Mouse (Mus musculus) midbrain, embryonic 15.5 days (tissue): Measurements from ENCODE around the gene S1pr5. TPM values are rescaled to one million over a fixed set of nuclear protein-coding genes. Genes with fewer than 3 reads are reported as not detected.
"Not testable (repeated sequence)": the region's sequence is repeated elsewhere in the genome, so short reads cannot be mapped to it uniquely, and the experiment has no call there.

Experiments
- ATAC-seq: fragments of 200-750 bp; cut with Nextera tagmentation; replicated peaks from 2 replicates; pipeline ENCODE4 v1.8.0; 2017; ENCODE audit warnings: moderate TSS enrichment
- H3K27ac ChIP-seq: fragments of 300-500 bp; sonication (generic); 2 replicates; pipeline ENCODE4 v1.5.1; 2015; ENCODE audit warnings: mild to moderate bottlenecking, inconsistent platforms
- H3K27me3 ChIP-seq: fragments of 300-500 bp; sonication (generic); replicated peaks from 2 replicates; pipeline ENCODE4 v1.6.1; 2015; ENCODE audit warnings: inconsistent platforms
- H3K36me3 ChIP-seq: fragments of 300-500 bp; sonication (generic); replicated peaks from 2 replicates; pipeline ENCODE4 v1.6.1; 2015; ENCODE audit warnings: inconsistent platforms
- H3K4me1 ChIP-seq: fragments of 300-500 bp; sonication (generic); 2 replicates; pipeline ENCODE4 v1.6.1; 2015; ENCODE audit warnings: inconsistent platforms
- H3K4me2 ChIP-seq: fragments of 300-500 bp; sonication (generic); 2 replicates; pipeline ENCODE4 v1.6.1; 2015; ENCODE audit warnings: inconsistent platforms, mild to moderate bottlenecking, moderate library complexity
- H3K4me3 ChIP-seq: fragments of 300-500 bp; sonication (generic); 2 replicates; pipeline ENCODE4 v1.5.1; 2015; ENCODE audit warnings: mild to moderate bottlenecking, inconsistent platforms
- H3K9ac ChIP-seq: fragments of 300-500 bp; sonication (generic); 2 replicates; pipeline ENCODE4 v1.6.1; 2015; ENCODE audit warnings: mild to moderate bottlenecking, inconsistent platforms
- H3K9me3 ChIP-seq: fragments of 300-500 bp; sonication (generic); 2 replicates; pipeline ENCODE4 v1.6.1; 2016; ENCODE audit warnings: inconsistent platforms
- WGBS: fragments of 180-500 bp; shearing (Covaris S2); methylation state at CpG from one replicate; pipeline ENCODE4 v1.1.7; 2015; ENCODE audit warnings: mixed read lengths; 5-methylcytosine and 5-hydroxymethylcytosine counted together
- polyA plus RNA-seq: library from polyadenylated mRNA; unstranded; fragments of >200 nt; fragmentation: Nextera tagmentation; extraction: Ambion mirVana; gene quantifications from 2 replicates; pipeline ENCODE4 v1.2.1, GENCODE M21; 2015

S1pr5 gene
- polyA plus RNA-seq, 1 experiment from 2014 or later = 4.2 TPM

DNA sequence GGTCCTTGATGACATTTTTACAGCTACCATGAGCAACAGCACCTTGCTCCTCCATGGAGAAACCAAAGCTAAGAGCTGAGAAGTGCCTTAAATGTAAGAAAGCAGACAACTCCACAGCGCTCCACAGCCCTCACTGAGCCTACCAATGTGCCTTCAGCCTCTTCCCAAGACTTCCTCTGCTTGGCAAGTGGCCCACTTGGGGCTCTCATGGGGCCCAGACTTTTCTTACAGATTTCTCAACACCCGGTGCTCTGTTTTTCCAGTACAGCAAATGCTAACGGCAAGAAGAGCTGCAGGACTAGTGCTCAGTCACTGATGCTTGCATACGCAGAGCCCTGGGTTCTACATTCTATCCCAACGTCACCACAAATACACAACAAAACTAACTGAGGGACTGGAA is 29.5 kb upstream of the S1pr5 start:
- no peaks in the 10 kb centered on the region for H3K27me3 ChIP-seq
- H3K36me3 ChIP-seq = peaks cover 63% of the 10 kb centered on the region
- H3K27ac ChIP-seq = no peak overlapping the region
- WGBS = 93% methylated on average over 5 of the region's 5 CpGs
- H3K9ac ChIP-seq = no peak overlapping the region
- no peak overlapping the region for H3K4me2 ChIP-seq
- H3K4me1 ChIP-seq = no peaks in the 10 kb centered on the region
- no peak overlapping the region for H3K4me3 ChIP-seq
- no peaks in the 10 kb centered on the region for H3K9me3 ChIP-seq
- no peak for ATAC-seq

DNA sequence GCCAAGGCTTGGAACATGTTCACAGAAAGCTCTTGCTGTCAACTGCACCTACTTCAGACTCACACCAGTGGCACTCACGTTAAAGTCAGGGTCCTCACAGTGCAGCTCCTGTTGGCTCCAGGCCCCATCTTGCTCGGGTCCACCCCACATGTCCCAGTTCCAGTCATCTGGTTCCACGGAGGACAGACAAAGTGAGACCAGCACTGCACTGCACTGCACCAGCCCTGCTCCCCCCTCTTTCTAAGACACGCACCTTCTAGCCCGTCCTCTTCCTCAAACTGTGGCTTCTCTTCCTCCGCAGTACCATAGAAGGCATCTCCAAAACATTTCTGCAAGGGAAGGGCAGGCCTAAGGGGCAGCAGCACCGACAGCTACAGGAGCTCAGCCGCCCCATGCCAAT is 28.1 kb upstream of the S1pr5 start:
- Histone ChIP-seq H3K36me3 (peaks cover 68% of the 10 kb centered on the region), H3K27ac (no peak overlapping the region), H3K27me3 (no peaks in the 10 kb centered on the region), H3K9ac (no peak overlapping the region), H3K9me3 (no peaks in the 10 kb centered on the region), H3K4me1 (no peaks in the 10 kb centered on the region), H3K4me2 (no peak overlapping the region), H3K4me3 (no peak overlapping the region)
- ATAC-seq = 0 out of 2 replicates have a peak, but pooled peaks have one; percentile 6
- WGBS = 88% methylated on average over 8 of the region's 8 CpGs

DNA sequence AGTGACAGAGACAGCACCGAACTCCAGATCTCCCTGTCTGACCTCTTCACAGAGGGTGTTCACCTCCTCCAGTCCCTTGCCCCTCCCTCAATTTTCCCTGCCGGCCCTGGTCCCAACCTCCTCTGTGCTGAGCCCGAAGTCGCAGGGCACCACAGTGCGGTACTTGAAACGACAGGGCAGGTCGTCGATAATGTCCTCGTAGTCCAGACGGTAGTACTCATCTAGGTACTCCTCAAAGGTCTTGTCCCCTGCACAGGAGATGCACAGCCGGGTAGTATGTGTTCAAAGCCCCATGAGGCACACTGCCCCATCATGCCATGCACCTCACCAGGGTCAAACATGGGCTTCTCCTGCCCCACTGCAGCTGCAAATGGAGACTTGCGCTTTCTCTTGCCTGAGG is 27.5 kb upstream of the S1pr5 start:
- Histone ChIP-seq H3K4me2 (no peak overlapping the region), H3K36me3 (peaks cover 70% of the 10 kb centered on the region), H3K4me1 (no peaks in the 10 kb centered on the region), H3K9me3 (no peaks in the 10 kb centered on the region), H3K9ac (no peak overlapping the region), H3K27me3 (no peaks in the 10 kb centered on the region), H3K4me3 (no peak overlapping the region), H3K27ac (no peak overlapping the region)
- 91% methylated on average over 12 of the region's 12 CpGs for WGBS
- ATAC-seq = no peak

DNA sequence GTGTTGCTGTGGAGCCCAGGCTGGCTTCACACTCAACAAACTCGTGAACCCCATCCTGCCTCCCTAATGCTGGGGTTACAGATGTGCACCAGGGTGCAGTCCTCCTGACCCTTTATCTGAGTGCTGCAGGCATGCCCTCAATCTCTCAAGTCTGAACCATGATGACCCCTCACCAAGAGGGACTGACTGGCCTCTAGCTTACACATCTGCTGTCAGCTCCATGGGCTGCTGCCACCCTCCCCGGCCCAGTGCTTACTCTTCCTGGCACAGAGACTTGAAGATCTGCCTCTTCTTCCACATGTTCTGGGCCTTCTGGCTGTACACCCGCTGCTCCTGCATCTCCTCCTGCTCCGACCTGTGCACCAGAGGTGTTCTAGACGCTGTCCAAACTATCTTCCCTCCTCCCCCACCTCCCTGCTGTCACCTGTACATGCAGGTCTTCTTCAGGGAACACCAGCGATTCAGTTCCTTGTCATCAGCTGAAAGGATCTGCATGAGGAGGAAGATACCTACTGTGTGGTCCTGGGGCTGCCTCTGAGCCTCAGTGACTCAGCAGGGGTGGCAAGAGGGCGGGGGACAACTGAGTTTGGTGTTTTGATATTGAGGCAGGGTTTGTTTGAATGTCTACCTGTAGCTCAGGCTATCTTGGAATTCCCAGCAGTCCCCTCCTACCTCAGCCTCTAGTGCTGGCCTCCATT is 26.9 kb upstream of the S1pr5 start:
- no peaks in the 10 kb centered on the region for H3K9me3 ChIP-seq
- WGBS = 89% methylated on average over 7 of the region's 7 CpGs
- H3K9ac ChIP-seq = no peak overlapping the region
- no peak for ATAC-seq
- H3K4me2 ChIP-seq = no peak overlapping the region
- no peak overlapping the region for H3K27ac ChIP-seq
- no peaks in the 10 kb centered on the region for H3K27me3 ChIP-seq
- H3K4me1 ChIP-seq = no peaks in the 10 kb centered on the region
- H3K4me3 ChIP-seq = no peak overlapping the region
- H3K36me3 ChIP-seq = peaks cover 75% of the 10 kb centered on the region

DNA sequence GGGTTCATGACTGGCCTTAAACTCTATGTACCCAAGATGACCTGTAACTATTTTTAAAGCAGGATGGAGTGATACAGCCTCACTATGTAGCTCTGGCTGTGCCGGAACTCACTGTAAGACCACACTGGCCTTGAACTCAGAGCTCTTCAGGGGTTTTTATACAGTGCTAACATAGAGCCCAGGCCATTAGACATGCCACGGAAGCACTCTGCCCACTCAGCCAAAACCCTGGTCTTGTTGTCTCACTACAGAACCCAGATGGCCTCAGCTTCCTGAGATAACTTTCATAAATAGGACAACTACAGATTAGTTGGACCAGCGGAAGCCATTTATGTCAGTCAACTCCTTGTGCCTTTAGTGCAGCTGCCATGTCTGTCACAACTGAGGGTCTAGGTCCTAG is 26.1 kb upstream of the S1pr5 start:
- WGBS = 96% methylated on average over 3 of the region's 3 CpGs
- no peak for ATAC-seq
- H3K4me2 ChIP-seq = no peak overlapping the region

DNA sequence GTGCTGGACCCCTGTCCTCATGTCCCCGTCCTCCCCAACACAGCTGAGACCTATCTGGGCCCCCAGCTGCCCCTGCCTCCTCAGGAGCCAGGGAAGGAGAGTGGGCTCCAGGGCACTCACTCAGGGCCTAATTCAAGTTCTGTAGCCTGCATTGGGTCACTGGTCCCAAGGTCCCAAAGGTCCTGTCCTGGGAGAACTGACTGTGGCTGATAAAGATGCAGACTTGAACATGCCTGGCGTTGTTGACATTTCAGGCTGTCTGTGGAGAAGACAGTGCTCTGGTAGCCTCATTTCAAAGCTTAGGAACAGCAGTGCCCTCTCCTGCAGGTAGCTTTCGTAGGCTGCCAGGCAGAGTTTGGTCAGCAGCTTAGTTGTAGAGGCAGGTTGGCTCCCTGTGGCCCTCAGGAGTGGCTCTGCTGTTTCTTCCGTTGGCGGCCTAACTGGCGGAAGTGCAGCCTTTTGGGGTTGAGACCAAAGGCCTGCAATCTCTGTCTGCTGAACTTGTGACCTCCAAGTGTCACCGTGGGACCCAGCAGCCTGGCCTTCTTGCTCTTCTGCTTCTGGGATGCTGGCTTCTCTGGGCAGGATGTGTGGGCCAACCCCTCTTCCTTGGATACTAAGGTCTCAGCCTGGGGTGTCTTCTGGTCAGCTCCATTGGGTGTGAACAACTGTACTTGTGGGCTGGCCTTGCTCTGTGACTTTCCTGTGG is 25.4 kb upstream of the S1pr5 start:
- no peak overlapping the region for H3K27ac ChIP-seq
- H3K27me3 ChIP-seq = no peaks in the 10 kb centered on the region
- no peaks in the 10 kb centered on the region for H3K9me3 ChIP-seq
- no peaks in the 10 kb centered on the region for H3K4me1 ChIP-seq
- H3K9ac ChIP-seq = no peak overlapping the region
- no peak overlapping the region for H3K4me2 ChIP-seq
- WGBS = 88% methylated on average over 7 of the region's 7 CpGs
- no peak overlapping the region for H3K4me3 ChIP-seq
- peaks cover 67% of the 10 kb centered on the region for H3K36me3 ChIP-seq
- no peak for ATAC-seq

More for the DNA sequence above, 26.1 kb upstream of the S1pr5 start:
- no peaks in the 10 kb centered on the region for H3K27me3 ChIP-seq
- no peak overlapping the region for H3K4me3 ChIP-seq
- H3K4me1 ChIP-seq = no peaks in the 10 kb centered on the region
- peaks cover 71% of the 10 kb centered on the region for H3K36me3 ChIP-seq
- no peak overlapping the region for H3K27ac ChIP-seq
- H3K9ac ChIP-seq = no peak overlapping the region
- H3K9me3 ChIP-seq = no peaks in the 10 kb centered on the region

DNA sequence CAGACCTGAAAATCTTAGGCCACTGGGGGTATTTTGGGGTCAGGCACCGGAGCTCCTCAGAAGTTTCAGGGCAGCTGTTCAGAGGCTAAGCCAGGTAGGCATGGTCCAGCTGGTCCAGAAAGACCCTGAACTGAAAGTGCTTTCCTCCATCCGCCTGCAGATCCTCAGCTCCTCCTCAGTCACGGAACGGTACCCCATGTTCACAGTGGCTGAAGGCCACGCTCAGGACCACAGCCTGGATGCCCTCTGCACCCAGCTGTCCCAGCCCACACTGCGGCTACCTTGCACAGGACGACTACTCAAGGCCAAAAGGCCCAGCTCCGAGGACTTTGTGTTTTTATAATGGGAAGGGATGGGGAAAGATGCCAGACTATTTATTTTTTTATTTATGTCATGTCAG is 24.9 kb upstream of the S1pr5 start:
- Histone ChIP-seq H3K4me2 (no peak overlapping the region), H3K4me1 (no peaks in the 10 kb centered on the region), H3K4me3 (no peak overlapping the region), H3K36me3 (peaks cover 66% of the 10 kb centered on the region), H3K27me3 (no peaks in the 10 kb centered on the region), H3K27ac (no peak overlapping the region), H3K9me3 (no peaks in the 10 kb centered on the region), H3K9ac (no peak overlapping the region)
- 89% methylated on average over 8 of the region's 8 CpGs for WGBS
- no peak for ATAC-seq

DNA sequence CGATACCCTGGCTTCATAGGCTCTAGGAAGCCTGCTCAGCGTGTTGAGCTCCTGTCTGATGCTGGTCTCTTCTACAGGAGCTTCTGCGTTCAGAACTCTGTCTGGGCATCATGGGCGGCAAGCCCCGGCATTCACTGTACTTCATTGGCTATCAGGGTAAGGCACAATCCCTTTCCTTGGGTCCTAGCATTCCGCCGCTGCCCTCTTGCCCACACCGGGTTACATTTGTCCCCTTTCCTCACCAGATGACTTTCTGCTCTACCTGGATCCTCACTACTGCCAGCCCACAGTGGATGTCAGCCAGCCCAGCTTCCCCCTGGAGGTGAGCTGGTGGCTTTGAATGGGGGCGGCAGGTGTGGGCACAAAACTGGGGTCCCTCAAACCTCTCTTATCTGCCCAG is 24.1 kb upstream of the S1pr5 start:
- no peak overlapping the region for H3K9ac ChIP-seq
- H3K9me3 ChIP-seq = no peaks in the 10 kb centered on the region
- no peak for ATAC-seq
- H3K27ac ChIP-seq = no peak overlapping the region
- no peak overlapping the region for H3K4me2 ChIP-seq
- H3K36me3 ChIP-seq = peaks cover 59% of the 10 kb centered on the region
- H3K27me3 ChIP-seq = no peaks in the 10 kb centered on the region
- WGBS = 92% methylated on average over 9 of the region's 9 CpGs
- H3K4me1 ChIP-seq = no peaks in the 10 kb centered on the region
- H3K4me3 ChIP-seq = no peak overlapping the region

DNA sequence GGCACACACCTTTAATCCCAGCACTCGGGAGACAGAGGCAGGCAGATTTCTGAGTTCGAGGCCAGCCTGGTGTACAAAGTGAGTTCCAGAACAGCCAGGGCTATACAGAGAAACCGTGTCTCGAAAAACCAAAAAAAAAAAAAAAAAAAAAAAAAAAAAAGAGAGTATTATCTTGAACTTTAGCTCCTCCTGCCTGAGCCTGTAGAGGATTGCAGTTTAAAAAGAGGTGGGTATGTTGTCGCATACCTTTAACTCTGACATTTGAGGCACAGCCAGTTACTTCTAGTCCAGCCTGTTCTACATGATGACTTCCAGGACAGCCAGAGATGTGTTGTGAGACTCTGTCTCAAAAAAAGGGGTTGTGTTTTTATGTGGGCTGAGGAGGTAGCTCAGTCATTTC is 21.3 kb upstream of the S1pr5 start:
- not testable (repeated sequence) for H3K9me3 ChIP-seq, ATAC-seq, H3K4me3 ChIP-seq, H3K27ac ChIP-seq, H3K27me3 ChIP-seq, H3K9ac ChIP-seq, H3K4me2 ChIP-seq
- H3K4me1 ChIP-seq = peaks cover 17% of the 10 kb centered on the region
- 86% methylated on average over 5 of the region's 5 CpGs for WGBS
- H3K36me3 ChIP-seq = peaks cover 45% of the 10 kb centered on the region

DNA sequence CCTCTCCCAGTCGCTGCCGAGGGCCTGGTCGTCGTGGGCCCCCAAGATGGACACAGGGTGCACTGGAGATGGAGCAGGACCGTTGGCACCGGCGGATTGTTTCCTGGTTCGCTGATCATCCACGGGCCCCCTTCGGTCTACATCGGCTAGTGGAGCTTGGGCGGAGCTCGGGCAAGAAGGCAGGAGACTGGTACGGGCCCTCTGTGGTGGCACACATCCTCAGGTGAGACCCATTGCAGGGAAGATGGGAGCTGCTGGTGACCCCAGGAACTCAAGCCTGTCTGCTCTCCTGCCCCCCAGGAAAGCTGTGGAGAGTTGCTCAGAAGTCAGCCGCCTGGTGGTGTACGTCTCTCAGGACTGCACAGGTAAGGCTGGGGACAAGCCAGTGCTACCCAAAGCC is 20.1 kb upstream of the S1pr5 start:
- H3K36me3 ChIP-seq = peaks cover 34% of the 10 kb centered on the region
- no peaks in the 10 kb centered on the region for H3K9me3 ChIP-seq
- 96% methylated on average over 16 of the region's 16 CpGs for WGBS

DNA sequence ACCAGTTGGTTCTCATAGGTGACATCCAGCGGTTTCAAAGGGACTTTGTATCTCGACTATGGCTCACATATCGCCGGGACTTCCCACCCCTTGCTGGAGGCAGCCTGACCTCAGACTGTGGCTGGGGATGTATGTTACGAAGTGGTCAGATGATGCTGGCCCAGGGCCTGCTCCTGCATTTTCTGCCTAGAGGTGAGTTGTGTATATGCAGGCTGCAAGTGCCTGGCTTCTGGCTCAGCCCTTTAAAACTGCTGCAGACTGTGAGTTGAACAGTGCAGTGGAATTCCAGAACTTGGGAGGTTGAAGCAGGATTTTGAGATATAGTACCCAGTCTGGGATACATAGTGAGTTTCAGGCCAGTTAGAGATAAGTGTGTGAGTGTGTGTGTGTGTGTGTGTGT is 18.6 kb upstream of the S1pr5 start:
- 89% methylated on average over 5 of the region's 5 CpGs for WGBS
- peaks cover 21% of the 10 kb centered on the region for H3K4me1 ChIP-seq
- H3K27ac ChIP-seq = no peak overlapping the region
- H3K36me3 ChIP-seq = peaks cover 20% of the 10 kb centered on the region
- ATAC-seq = no peak
- H3K4me3 ChIP-seq = no peak overlapping the region
- H3K9ac ChIP-seq = no peak overlapping the region
- no peaks in the 10 kb centered on the region for H3K27me3 ChIP-seq
- H3K4me2 ChIP-seq = no peak overlapping the region; the same call in 1 of the 2 replicates
- H3K9me3 ChIP-seq = no peaks in the 10 kb centered on the region

More for the DNA sequence above, 20.1 kb upstream of the S1pr5 start:
- Histone ChIP-seq H3K27me3 (no peaks in the 10 kb centered on the region), H3K4me1 (peaks cover 21% of the 10 kb centered on the region), H3K9ac (no peak overlapping the region), H3K4me3 (no peak overlapping the region), H3K27ac (no peak overlapping the region), H3K4me2 (no peak overlapping the region)
- no peak for ATAC-seq

DNA sequence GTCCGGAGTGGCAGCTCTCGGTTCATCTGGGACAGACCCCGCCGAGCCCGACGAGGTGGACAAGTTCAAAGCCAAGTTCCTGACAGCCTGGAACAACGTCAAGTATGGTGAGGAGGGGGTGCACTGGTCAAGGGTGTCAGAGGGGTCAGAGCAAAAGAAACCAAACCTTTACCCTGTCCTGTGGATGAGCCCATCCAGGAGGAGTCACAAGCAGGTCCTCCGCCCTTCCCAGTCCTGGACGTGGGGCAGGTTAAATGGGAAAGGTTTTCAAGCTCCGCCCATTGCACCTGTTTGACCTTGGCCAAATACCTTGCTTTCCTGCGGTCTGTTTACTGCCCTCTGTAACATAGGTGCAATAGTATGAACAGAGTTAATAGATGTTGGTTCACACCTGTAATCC is 17.4 kb upstream of the S1pr5 start:
- Histone ChIP-seq H3K27ac (peak overlapping the region; percentile 74; the same call in 1 of the 2 replicates), H3K9me3 (no peaks in the 10 kb centered on the region), H3K4me2 (peak overlapping the region; percentile 80), H3K4me3 (peak overlapping the region; percentile 88), H3K4me1 (peaks cover 21% of the 10 kb centered on the region), H3K36me3 (peaks cover 9% of the 10 kb centered on the region), H3K27me3 (no peaks in the 10 kb centered on the region), H3K9ac (peak overlapping the region; percentile 89)
- WGBS = 7% methylated on average over 11 of the region's 11 CpGs
- ATAC-seq = no peak
